Mouse (Mus musculus) embryo, embryonic 10 days (tissue): ENCODE measurements at regions not wholly inside any gene's neighbourhood (a gene's known extent, or its start where the extent isn't known, plus 50 kb on each side); places are given as distances from the start of the nearest gene placed in this dataset.
A peak's percentile ranks its signal among the peaks of the same experiment; 100 is the strongest.

ENCODE experiments used
- DNase-seq: peaks from one replicate; pipeline ENCODE4 v3.0.0-alpha.2; 2015; ENCODE audit warnings: low spot score

- DNase-seq: peak; percentile 14
These were observed 303.2 kb upstream of the Jag1 start for GRCm38 (mm10) chr2:137419678-137420077.

DNA sequence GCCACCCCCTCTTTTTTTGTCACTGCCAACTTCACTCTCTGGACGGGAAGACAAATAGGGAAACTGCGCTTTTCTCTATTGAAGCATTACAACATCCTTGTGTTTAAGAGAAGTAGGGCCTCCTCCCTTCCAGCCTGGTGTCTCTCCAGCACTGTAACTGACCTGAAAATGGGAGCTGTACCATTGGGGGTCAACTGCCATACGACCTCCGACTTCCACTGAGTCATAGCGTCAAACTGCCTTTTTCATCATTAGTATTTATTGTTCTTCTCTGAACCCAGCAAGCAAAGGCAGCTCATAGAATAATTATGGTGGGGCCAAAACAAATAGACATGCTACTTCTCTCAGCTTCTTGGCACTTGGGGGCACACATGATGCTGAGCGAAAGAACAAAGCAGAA, 301.2 kb upstream of the Jag1 start:
- DNase-seq: no peak

DNA sequence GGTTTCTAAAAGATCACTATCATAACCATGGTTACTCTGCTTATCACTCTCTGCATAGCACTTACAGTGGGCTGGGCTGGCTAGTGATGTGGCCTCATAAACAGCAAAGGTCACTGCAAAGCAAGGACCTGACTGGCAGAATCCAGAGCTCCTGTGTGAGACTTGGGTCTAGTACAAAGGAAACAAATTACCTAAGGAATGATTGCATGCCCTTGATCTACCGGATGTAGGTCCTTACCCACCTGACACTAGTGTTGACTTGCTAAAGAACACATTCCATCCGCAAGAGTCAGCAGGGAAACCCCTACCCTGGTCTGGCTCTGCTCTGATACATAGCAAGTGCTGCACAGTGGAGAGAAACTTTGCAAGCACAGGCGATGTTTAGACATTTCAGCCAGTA, 297.0 kb upstream of the Jag1 start:
- no peak for DNase-seq

DNA sequence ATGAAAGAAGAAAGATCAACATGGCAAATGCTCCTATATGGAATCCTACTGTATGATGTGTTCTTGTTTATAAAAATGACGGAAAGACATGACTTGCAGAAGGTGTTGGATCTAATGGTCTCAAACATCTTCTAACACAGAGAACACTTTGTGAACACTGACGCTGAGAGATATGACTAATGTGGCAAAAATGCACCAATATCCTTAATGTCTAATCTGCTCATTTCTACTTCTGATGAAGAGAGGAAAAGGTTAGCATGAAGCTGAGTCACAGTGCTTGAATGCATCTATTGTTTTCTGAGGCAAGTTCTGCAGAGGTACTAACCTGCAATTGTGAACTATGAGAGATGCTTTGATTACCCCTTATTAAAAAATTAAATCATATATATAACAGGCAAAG, 293.2 kb upstream of the Jag1 start:
- DNase-seq: no peak

GRCm38 (mm10) chr2:137408294-137408693, 291.9 kb upstream of the Jag1 start:
- DNase-seq: no peak

- DNase-seq: no peak
These were observed 277.0 kb upstream of the Jag1 start for GRCm38 (mm10) chr2:137393486-137393885.

GRCm38 (mm10) chr2:137379816-137380215, 263.4 kb upstream of the Jag1 start:
- no peak for DNase-seq

DNA sequence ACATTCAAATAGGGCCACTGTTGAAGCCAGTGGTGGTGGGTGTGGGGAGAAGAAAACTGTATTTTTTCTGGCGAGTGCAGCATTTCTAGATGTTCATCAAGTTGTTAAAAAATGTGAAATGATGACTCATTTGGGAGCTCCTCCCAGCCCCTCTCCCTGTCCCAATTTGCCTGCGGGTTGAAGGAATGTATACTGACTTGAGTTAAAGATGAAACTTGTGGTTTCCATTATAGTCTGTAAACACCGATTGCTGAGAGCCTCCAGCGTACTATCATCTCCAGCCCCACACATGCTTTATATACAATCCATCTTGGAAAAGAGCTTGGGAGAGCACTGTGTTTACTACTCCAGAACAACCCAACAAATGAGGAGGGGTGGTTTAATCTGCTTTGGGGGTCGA, 258.9 kb upstream of the Jag1 start:
- DNase-seq: no peak

- DNase-seq: no peak
These were observed 254.6 kb upstream of the Jag1 start for GRCm38 (mm10) chr2:137371062-137371461.

DNA sequence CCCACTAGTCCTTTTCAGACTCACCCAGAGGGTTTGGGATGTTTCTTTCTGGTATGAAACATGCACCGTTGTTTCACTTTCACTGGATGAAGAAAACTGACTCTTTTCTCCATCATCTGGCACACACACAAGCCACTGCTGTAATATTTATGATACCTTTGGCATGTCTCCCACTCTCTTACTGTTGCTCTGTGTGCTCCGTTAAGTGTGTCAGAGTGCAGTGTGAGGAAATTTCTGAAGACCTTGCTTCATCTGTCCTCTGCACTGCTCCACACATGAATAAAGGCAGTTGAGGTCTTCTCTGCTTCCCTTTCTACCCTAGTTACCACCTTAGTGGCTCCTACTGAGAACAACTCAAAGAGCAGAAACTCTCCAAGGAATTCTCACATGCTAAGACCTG, 246.6 kb upstream of the Jag1 start:
- no peak for DNase-seq

DNA sequence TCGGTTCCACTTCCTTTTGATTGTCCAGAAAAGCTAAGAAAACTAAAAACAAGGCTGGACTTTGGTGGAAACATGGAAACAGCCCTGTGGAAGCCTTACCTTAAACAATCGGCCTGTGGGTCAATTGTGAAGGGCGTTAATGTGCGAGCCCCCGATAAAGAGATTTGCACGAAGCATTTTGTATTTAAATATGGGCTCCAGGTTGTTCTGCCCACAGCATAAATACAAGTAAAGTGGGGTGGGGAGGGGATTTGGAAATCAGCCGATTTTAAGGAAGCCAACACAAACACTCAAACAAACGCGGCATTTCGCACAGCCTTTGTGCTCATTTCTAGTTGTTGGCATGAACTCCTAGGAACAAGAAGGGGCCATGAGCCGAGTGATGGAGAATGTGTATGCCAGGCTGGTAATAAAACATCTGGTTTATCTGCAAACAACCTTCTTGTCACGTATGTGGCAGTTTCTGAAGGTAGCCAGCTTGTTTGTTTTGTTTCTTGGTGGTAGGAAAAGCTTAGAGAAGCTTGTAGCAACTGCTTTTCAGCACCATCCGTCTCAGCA, 240.8 kb upstream of the Jag1 start:
- DNase-seq: no peak

DNA sequence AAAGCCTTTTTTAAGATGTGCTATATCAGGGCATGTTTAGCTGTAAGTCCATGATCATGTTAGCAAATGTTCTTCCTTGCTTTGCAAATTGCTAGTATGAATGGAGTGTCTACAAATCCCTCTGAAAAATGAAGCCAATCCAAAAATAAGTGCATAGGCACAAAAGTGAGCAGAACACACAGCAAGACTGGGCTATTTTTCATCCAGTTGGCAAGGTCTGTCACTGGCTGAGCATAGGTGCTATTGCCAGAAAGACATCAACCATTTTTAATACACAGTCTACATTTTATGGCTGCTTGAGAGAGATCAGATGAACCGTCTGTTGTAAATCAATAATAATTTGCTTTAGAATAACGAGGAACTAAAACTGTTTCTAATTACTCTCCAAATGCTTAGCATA, 227.3 kb upstream of the Jag1 start:
- DNase-seq: no peak

DNA sequence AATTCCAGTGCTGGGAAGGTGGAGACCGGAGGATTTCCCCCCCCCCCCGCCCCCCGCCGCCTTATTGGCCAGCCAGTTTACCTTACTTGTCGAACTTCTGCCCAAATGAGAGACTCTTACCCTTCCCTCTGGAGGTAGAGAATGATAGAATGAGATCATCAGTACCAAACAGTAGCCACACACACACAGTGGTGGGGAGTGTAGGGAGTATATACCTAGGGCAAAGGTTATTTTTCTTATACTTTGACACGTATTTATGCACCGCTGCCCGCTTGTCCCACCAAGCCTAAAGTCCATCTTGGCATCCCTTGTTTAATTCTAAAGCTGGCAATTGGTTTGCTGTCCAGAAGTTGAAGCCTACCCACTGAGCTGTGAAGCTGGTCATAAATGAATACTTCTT, 213.6 kb upstream of the Jag1 start:
- no peak for DNase-seq

DNA sequence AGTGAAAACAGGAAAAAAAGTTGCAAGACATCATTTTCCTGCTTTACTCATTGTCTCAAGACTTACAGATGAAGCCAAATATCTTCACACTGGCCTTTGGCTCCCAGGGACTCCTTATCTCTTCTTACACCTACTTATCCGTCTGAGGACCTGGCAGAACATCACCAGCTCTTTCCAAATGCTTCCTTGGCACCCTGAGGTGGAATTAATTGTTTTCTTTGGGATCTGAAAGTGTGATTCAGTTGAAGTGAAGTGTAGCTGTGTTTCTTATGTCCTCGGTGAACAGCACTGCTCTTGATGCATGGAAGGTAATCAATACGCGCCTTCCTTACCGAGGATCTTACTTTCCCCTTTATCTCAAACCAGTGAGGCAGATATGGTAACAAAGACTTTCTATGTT, 207.0 kb upstream of the Jag1 start:
- DNase-seq: no peak

DNA sequence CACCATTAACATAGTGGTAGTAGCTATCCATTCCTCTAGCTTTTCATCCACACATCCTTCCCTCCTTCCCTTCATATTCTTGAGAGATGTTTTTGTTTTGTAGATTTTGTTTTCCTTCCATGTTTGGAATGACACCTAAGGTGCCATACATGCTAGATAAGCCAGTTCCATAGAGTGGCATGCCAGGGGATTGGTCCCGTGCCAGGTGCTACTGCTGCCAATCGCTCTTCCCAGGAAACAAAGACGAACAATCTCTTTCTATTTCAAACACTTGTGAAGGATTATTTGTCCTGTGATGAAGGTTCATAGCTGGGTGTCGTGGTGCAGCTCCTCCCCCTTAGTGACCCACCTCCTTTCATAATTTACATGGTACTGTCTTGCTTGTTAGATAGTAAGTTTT, 194.1 kb upstream of the Jag1 start:
- DNase-seq: no peak

GRCm38 (mm10) chr2:137308116-137308515, 191.7 kb upstream of the Jag1 start:
- DNase-seq: no peak

- no peak for DNase-seq
These were observed 185.2 kb upstream of the Jag1 start for GRCm38 (mm10) chr2:137301474-137302267.

DNA sequence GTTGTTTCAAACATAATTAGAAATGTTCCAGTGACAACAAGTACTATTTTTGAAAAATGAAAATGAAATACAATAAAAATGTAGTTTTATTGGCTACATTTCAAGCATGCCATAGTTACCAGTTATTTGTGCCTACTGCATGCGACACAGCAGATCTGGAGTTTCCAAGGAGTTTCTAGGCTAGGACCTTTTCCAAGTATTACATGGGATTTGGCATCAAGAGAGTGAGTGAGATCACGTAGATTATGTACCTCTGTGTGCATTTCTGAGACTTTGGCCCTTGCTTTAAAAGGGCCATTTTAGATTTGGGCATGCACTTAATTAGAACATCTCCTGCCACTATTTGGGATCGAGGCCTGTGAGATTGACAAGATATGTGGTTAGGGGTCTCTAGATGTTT, 172.8 kb upstream of the Jag1 start:
- DNase-seq: no peak

GRCm38 (mm10) chr2:137271575-137272180, 155.2 kb upstream of the Jag1 start:
- peak; percentile 5 for DNase-seq

- no peak for DNase-seq
These were observed 146.5 kb upstream of the Jag1 start for GRCm38 (mm10) chr2:137262911-137263310.

DNA sequence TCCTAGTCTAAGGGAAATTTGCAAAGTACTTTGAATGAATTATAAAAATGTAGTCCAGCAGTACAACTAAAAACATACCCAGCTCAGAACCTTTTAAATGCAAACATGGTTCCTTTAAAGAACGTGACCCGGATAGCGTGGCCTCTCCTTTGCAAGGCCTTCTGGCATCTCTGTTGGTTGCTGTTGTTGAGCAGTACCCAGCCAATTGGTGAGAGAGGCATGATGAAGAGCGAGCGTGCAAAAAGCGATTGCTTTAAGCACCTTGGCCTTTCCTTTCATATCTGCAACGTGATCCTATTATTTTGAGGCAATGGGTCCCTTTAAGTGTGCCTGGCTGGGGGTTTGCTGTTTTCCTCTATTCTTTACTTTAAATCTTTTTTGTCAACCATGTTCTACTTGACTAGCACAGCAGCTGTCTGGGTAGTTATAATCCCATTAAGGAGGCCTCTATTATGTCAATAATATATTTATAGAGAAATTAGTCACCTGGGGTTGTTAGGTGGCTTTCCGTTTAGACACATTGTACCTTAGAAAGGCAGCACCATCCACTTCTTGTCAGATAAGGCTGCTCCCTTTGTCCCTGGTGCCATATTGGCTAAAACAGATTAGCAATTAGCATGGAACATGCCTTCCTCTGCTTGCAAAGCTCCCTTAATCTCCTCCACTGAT, 141.5 kb upstream of the Jag1 start:
- DNase-seq: no peak

GRCm38 (mm10) chr2:137247931-137248330, 131.5 kb upstream of the Jag1 start:
- peak; percentile 33 for DNase-seq

DNA sequence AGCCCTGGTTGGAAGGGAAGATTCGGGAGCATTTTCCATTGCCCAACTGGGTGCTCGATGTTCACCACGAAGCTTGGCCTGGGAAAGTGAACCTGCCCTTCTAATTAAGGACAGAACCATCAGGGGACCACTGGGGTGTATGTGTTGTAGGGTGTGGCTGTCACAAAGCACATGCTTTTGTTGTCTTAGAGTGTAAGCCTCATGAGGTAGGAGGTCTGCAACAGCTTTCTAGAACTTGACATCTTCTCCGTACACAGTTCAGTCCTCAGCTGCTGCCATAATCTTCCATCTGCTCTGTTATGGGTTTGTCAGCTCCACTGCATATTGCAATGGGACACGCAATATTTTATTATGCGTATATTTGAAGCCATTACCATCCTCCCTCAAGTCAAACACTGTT, 127.9 kb upstream of the Jag1 start:
- DNase-seq: no peak
